Mouse (Mus musculus): Measurements from ENCODE around the gene D930048N14Rik.

DNA sequence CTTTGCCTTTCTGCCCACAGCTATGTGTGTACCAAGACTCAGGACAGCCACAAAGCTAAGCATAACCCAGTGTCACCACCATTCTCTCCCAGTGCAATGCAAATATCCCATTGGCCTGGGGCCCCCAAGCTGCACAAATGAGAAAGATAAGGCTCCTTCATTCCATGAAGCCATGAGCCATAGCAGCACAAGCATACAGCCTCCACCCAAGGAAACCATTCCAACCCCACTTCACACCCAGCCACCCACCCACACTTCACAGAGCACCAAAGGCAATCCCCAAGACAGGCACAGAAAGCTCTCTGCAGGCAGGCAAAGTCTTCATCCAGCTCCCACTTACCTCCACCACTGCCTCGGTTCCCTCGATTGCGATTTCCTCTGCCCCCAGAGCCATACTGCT, 48.5 kb upstream of the D930048N14Rik start:
- TF ChIP-seq CTCF (IDR thresholded peaks at IDR 0.05; ENCODE audit: control insufficient read depth, insufficient read depth, insufficient read length) (no peak), FOSL1 (IDR thresholded peaks at IDR 0.05; ENCODE audit: insufficient read depth, low read length, poor library complexity, severe bottlenecking) (no peak)
